Mouse (Mus musculus): ENCODE measurements around the gene Lin7c. TPM values are rescaled to one million over a fixed set of nuclear protein-coding genes. Genes with fewer than 3 reads are reported as not detected.

Gene Lin7c
- polyA plus RNA-seq, 1 experiment from 2014 or later: 40.7 TPM

DNA sequence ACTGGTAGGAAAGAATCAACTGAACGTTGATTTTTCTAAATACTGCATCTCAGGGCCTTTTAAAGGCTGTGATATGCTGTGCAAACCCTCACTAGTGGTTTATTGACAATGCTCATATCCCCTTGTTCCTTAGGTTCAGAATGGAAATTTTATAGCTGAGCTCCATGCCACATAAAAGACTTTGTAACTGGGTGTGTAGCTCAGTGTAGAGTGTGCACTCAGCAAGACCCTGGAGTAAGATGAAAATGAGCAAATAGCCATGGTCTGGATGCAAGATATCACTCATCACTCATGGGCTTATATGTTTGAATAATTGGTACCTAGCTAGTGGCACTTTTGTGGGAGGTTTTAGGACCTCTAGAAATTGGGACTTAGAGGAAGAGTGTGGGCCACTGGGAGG lies 9.0 kb upstream of the Lin7c start:
- H3K36me3 ChIP-seq (ENCODE audit: control insufficient read depth, insufficient read depth, low read length): no peaks in the 10 kb centered on the region
- no peaks in the 10 kb centered on the region for H3K27me3 ChIP-seq (ENCODE audit: control insufficient read depth, insufficient read depth, low read length)
- no peak for ATAC-seq (replicated peaks; ENCODE audit: insufficient number of reproducible peaks, low FRiP score, low TSS enrichment)
- no peak overlapping the region for H3K4me3 ChIP-seq (ENCODE audit: low read depth, low read length)
- WGBS (ENCODE audit: insufficient replicate concordance): 51% methylated on average over 1 of the region's 1 CpGs
- H3K27ac ChIP-seq (ENCODE audit: low read depth, low read length): no peak overlapping the region
- H3K4me2 ChIP-seq: no peak overlapping the region
- H3K9ac ChIP-seq (ENCODE audit: low read depth, low read length): no peak overlapping the region
- no peaks in the 10 kb centered on the region for H3K4me1 ChIP-seq (ENCODE audit: control insufficient read depth, insufficient read depth, low read length)
- no peaks in the 10 kb centered on the region for H3K9me3 ChIP-seq (replicated peaks; ENCODE audit: control insufficient read depth, low read length)

GRCm38 (mm10) chr2:109884106-109884505 lies 6.5 kb upstream of the Lin7c start:
- Histone ChIP-seq H3K4me2 (no peak overlapping the region), H3K4me1 (ENCODE audit: control insufficient read depth, insufficient read depth, low read length) (no peaks in the 10 kb centered on the region), H3K36me3 (ENCODE audit: control insufficient read depth, insufficient read depth, low read length) (no peaks in the 10 kb centered on the region), H3K9me3 (replicated peaks; ENCODE audit: control insufficient read depth, low read length) (no peaks in the 10 kb centered on the region), H3K27ac (ENCODE audit: low read depth, low read length) (no peak overlapping the region), H3K4me3 (ENCODE audit: low read depth, low read length) (no peak overlapping the region), H3K9ac (ENCODE audit: low read depth, low read length) (no peak overlapping the region), H3K27me3 (ENCODE audit: control insufficient read depth, insufficient read depth, low read length) (no peaks in the 10 kb centered on the region)
- WGBS (ENCODE audit: insufficient replicate concordance): 69% methylated on average over 4 of the region's 4 CpGs
- ATAC-seq (replicated peaks; ENCODE audit: insufficient number of reproducible peaks, low FRiP score, low TSS enrichment): no peak

- no peaks in the 10 kb centered on the region for H3K4me1 ChIP-seq (ENCODE audit: control insufficient read depth, insufficient read depth, low read length)
- no peaks in the 10 kb centered on the region for H3K9me3 ChIP-seq (replicated peaks; ENCODE audit: control insufficient read depth, low read length)
- no peak for ATAC-seq (replicated peaks; ENCODE audit: insufficient number of reproducible peaks, low FRiP score, low TSS enrichment)
- WGBS (ENCODE audit: insufficient replicate concordance): 63% methylated on average over 4 of the region's 4 CpGs
- no peak overlapping the region for H3K4me2 ChIP-seq
- H3K36me3 ChIP-seq (ENCODE audit: control insufficient read depth, insufficient read depth, low read length): no peaks in the 10 kb centered on the region
- H3K27ac ChIP-seq (ENCODE audit: low read depth, low read length): no peak overlapping the region
- H3K27me3 ChIP-seq (ENCODE audit: control insufficient read depth, insufficient read depth, low read length): no peaks in the 10 kb centered on the region
- H3K4me3 ChIP-seq (ENCODE audit: low read depth, low read length): no peak overlapping the region
- no peak overlapping the region for H3K9ac ChIP-seq (ENCODE audit: low read depth, low read length)
These were observed 6.1 kb upstream of the Lin7c start for GRCm38 (mm10) chr2:109884507-109884906.

DNA sequence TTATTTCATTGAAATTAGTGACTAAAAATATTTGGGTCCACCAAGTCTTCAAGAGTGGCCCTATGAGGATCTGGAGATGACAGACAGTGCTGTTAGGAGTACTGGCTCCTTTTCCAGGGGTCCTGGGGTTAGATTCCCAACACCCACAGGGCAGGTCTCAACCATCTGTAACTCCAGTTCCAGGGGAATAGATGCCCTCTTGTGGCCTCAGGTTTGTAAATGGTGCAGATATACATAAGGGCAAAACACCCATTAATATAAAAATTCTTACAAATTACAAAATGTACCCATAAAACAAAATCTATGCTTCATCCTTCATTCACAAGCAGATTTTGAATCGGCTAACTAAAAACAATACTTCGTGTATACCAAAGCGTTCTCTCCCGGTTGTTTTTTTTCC lies 585 bp upstream of the Lin7c start:
- Histone ChIP-seq H3K27ac (ENCODE audit: low read depth, low read length) (no peak overlapping the region; the same call in 1 of the 2 replicates), H3K4me1 (ENCODE audit: control insufficient read depth, insufficient read depth, low read length) (peaks cover 11% of the 10 kb centered on the region; the same call in 1 of the 2 replicates), H3K4me2 (peak overlapping the region; percentile 85), H3K9ac (ENCODE audit: low read depth, low read length) (peak overlapping the region; percentile 87), H3K9me3 (replicated peaks; ENCODE audit: control insufficient read depth, low read length) (no peaks in the 10 kb centered on the region), H3K4me3 (ENCODE audit: low read depth, low read length) (peak overlapping the region; percentile 69), H3K36me3 (ENCODE audit: control insufficient read depth, insufficient read depth, low read length) (peaks cover under 1% of the 10 kb centered on the region; the same call in 1 of the 2 replicates), H3K27me3 (ENCODE audit: control insufficient read depth, insufficient read depth, low read length) (no peaks in the 10 kb centered on the region)
- ATAC-seq (replicated peaks; ENCODE audit: insufficient number of reproducible peaks, low FRiP score, low TSS enrichment): no peak
- 30% methylated on average over 4 of the region's 4 CpGs for WGBS (ENCODE audit: insufficient replicate concordance)

GRCm38 (mm10) chr2:109891031-109891430 lies 378 bp downstream of the Lin7c start:
- H3K27me3 ChIP-seq (ENCODE audit: control insufficient read depth, insufficient read depth, low read length): no peaks in the 10 kb centered on the region
- peak overlapping the region; percentile 81 for H3K27ac ChIP-seq (ENCODE audit: low read depth, low read length)
- ATAC-seq (replicated peaks; ENCODE audit: insufficient number of reproducible peaks, low FRiP score, low TSS enrichment): peak; percentile 79
- H3K9me3 ChIP-seq (replicated peaks; ENCODE audit: control insufficient read depth, low read length): no peaks in the 10 kb centered on the region
- peak overlapping the region; percentile 69 for H3K4me3 ChIP-seq (ENCODE audit: low read depth, low read length)
- peaks cover 11% of the 10 kb centered on the region; the same call in 1 of the 2 replicates for H3K4me1 ChIP-seq (ENCODE audit: control insufficient read depth, insufficient read depth, low read length)
- WGBS (ENCODE audit: insufficient replicate concordance): 1% methylated on average over 30 of the region's 34 CpGs
- H3K36me3 ChIP-seq (ENCODE audit: control insufficient read depth, insufficient read depth, low read length): peaks cover 8% of the 10 kb centered on the region
- peak overlapping the region; percentile 87 for H3K9ac ChIP-seq (ENCODE audit: low read depth, low read length)
- peak overlapping the region; percentile 85 for H3K4me2 ChIP-seq

DNA sequence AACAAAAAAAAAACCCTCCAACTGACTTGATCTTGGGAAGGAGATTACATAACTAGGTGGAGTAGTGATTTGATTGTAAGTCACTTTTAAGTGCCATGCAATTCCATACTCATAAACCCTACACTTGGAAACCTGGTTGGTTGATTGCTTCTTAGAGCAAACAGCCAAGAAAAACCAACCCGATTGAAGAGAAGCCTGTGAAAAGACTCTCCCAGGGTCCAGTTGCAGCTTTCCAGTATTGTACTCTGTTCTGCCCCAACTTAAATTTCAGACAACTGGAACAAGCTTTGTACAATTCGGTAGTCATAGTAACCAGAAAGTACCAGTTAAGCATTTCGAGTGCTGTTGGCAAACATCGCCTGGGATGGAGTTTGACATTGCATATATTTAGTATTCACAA lies 818 bp downstream of the Lin7c start:
- H3K27me3 ChIP-seq (ENCODE audit: control insufficient read depth, insufficient read depth, low read length): no peaks in the 10 kb centered on the region
- peak overlapping the region; percentile 69 for H3K4me3 ChIP-seq (ENCODE audit: low read depth, low read length)
- H3K9me3 ChIP-seq (replicated peaks; ENCODE audit: control insufficient read depth, low read length): no peaks in the 10 kb centered on the region
- H3K4me2 ChIP-seq: peak overlapping the region; percentile 85
- WGBS (ENCODE audit: insufficient replicate concordance): 42% methylated on average over 4 of the region's 4 CpGs
- peaks cover 11% of the 10 kb centered on the region for H3K36me3 ChIP-seq (ENCODE audit: control insufficient read depth, insufficient read depth, low read length)
- peaks cover 11% of the 10 kb centered on the region; the same call in 1 of the 2 replicates for H3K4me1 ChIP-seq (ENCODE audit: control insufficient read depth, insufficient read depth, low read length)
- ATAC-seq (replicated peaks; ENCODE audit: insufficient number of reproducible peaks, low FRiP score, low TSS enrichment): no peak
- H3K9ac ChIP-seq (ENCODE audit: low read depth, low read length): peak overlapping the region; percentile 87
- peak overlapping the region; percentile 81 for H3K27ac ChIP-seq (ENCODE audit: low read depth, low read length)

DNA sequence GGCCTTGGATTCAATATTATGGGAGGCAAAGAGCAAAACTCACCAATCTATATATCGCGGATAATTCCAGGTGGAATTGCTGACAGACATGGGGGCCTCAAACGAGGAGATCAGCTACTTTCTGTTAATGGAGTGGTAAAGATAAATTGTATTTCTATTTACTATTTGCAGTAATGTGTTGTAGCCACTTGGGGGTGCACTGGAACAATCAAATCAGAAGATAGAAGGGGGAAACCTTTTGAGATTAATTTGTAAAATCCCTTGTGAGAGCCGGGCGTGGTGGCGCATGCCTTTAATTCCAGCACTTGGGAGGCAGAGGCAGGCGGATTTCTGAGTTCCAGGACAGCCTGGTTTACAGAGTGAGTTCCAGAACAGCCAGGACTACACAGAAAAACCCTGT lies 5.7 kb downstream of the Lin7c start:
- no peak overlapping the region for H3K4me3 ChIP-seq (ENCODE audit: low read depth, low read length)

DNA sequence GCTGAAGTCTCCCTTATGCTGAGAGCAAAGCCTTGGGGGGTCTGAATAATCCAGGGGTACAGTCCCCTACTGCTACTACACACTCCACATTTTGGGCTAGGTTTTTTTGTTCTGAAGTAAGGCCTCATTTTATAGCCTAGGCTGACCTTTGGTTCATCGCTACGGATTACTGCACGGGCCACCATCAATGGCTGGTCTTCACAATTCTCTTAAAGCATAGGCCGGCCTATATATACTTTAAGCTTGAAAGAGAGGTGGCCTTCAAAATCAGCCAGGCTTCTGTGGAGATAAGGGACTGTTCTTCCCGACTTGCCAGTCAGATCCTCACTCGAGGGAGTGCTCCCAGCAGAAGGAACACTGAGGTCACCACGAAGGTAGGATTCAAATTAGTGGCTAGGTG lies 12.2 kb downstream of the Lin7c start:
- Histone ChIP-seq H3K27ac (ENCODE audit: low read depth, low read length) (no peak overlapping the region), H3K27me3 (ENCODE audit: control insufficient read depth, insufficient read depth, low read length) (no peaks in the 10 kb centered on the region), H3K9ac (ENCODE audit: low read depth, low read length) (no peak overlapping the region), H3K4me3 (ENCODE audit: low read depth, low read length) (no peak overlapping the region), H3K4me1 (ENCODE audit: control insufficient read depth, insufficient read depth, low read length) (peaks cover 3% of the 10 kb centered on the region; the same call in 1 of the 2 replicates), H3K9me3 (replicated peaks; ENCODE audit: control insufficient read depth, low read length) (no peaks in the 10 kb centered on the region), H3K4me2 (no peak overlapping the region), H3K36me3 (ENCODE audit: control insufficient read depth, insufficient read depth, low read length) (peaks cover 3% of the 10 kb centered on the region)
- ATAC-seq (replicated peaks; ENCODE audit: insufficient number of reproducible peaks, low FRiP score, low TSS enrichment): no peak
- WGBS (ENCODE audit: insufficient replicate concordance): 57% methylated on average over 7 of the region's 7 CpGs

More for the DNA sequence above, 5.7 kb downstream of the Lin7c start:
- Histone ChIP-seq H3K4me1 (ENCODE audit: control insufficient read depth, insufficient read depth, low read length) (peaks cover 11% of the 10 kb centered on the region; the same call in 1 of the 2 replicates), H3K36me3 (ENCODE audit: control insufficient read depth, insufficient read depth, low read length) (peaks cover 21% of the 10 kb centered on the region), H3K27me3 (ENCODE audit: control insufficient read depth, insufficient read depth, low read length) (no peaks in the 10 kb centered on the region), H3K27ac (ENCODE audit: low read depth, low read length) (no peak overlapping the region), H3K9ac (ENCODE audit: low read depth, low read length) (no peak overlapping the region), H3K4me2 (no peak overlapping the region), H3K9me3 (replicated peaks; ENCODE audit: control insufficient read depth, low read length) (no peaks in the 10 kb centered on the region)
- no peak for ATAC-seq (replicated peaks; ENCODE audit: insufficient number of reproducible peaks, low FRiP score, low TSS enrichment)
- WGBS (ENCODE audit: insufficient replicate concordance): 79% methylated on average over 7 of the region's 7 CpGs

- peaks cover 3% of the 10 kb centered on the region; the same call in 1 of the 2 replicates for H3K4me1 ChIP-seq (ENCODE audit: control insufficient read depth, insufficient read depth, low read length)
- H3K36me3 ChIP-seq (ENCODE audit: control insufficient read depth, insufficient read depth, low read length): peaks cover 3% of the 10 kb centered on the region
- H3K9ac ChIP-seq (ENCODE audit: low read depth, low read length): no peak overlapping the region
- 1% methylated on average over 7 of the region's 7 CpGs for WGBS (ENCODE audit: insufficient replicate concordance)
- H3K27me3 ChIP-seq (ENCODE audit: control insufficient read depth, insufficient read depth, low read length): no peaks in the 10 kb centered on the region
- no peak; the same call in 1 of the 2 replicates for ATAC-seq (replicated peaks; ENCODE audit: insufficient number of reproducible peaks, low FRiP score, low TSS enrichment)
- H3K27ac ChIP-seq (ENCODE audit: low read depth, low read length): no peak overlapping the region
- H3K9me3 ChIP-seq (replicated peaks; ENCODE audit: control insufficient read depth, low read length): no peaks in the 10 kb centered on the region
- no peak overlapping the region for H3K4me3 ChIP-seq (ENCODE audit: low read depth, low read length)
- H3K4me2 ChIP-seq: no peak overlapping the region
These were observed 13.6 kb downstream of the Lin7c start for GRCm38 (mm10) chr2:109904171-109904821.

All from heart, embryonic 11.5 days (tissue).